Mouse (Mus musculus) kidney, embryonic 15.5 days (tissue): ENCODE data around the gene Gm17469. TPM values are rescaled to one million over a fixed set of nuclear protein-coding genes. Genes with fewer than 3 reads are reported as not detected.
"Not testable (repeated sequence)": the region's sequence is repeated elsewhere in the genome, so short reads cannot be mapped to it uniquely, and the experiment has no call there.

ENCODE experiments used
- ATAC-seq: fragments of 200-750 bp; cut with Nextera tagmentation; replicated peaks from 2 replicates; pipeline ENCODE4 v1.8.0; 2017; ENCODE audit warnings: moderate TSS enrichment; ENCODE audit not compliant: low FRiP score
- H3K27ac ChIP-seq: fragments of 300-500 bp; sonication (generic); 2 replicates; pipeline ENCODE4 v1.5.1; 2015; ENCODE audit warnings: mild to moderate bottlenecking, inconsistent platforms
- H3K27me3 ChIP-seq: fragments of 300-500 bp; sonication (generic); 2 replicates; pipeline ENCODE4 v1.6.1; 2015; ENCODE audit warnings: inconsistent platforms
- H3K36me3 ChIP-seq: fragments of 300-500 bp; sonication (generic); 2 replicates; pipeline ENCODE4 v1.6.1; 2015; ENCODE audit warnings: inconsistent platforms
- H3K4me1 ChIP-seq: fragments of 300-500 bp; sonication (generic); 2 replicates; pipeline ENCODE4 v1.6.1; 2015; ENCODE audit warnings: inconsistent platforms
- H3K4me2 ChIP-seq: fragments of 300-500 bp; sonication (generic); 2 replicates; pipeline ENCODE4 v1.6.1; 2015; ENCODE audit warnings: moderate library complexity, mild to moderate bottlenecking, inconsistent platforms
- H3K4me3 ChIP-seq: fragments of 300-500 bp; sonication (generic); replicated peaks from 2 replicates; pipeline ENCODE4 v1.5.1; 2015; ENCODE audit warnings: mild to moderate bottlenecking, inconsistent platforms
- H3K9ac ChIP-seq: fragments of 300-500 bp; sonication (generic); 2 replicates; pipeline ENCODE4 v1.6.1; 2015; ENCODE audit warnings: mild to moderate bottlenecking, inconsistent platforms
- H3K9me3 ChIP-seq: fragments of 300-500 bp; sonication (generic); replicated peaks from 2 replicates; pipeline ENCODE4 v1.6.1; 2016; ENCODE audit warnings: inconsistent platforms
- WGBS: fragments of 180-500 bp; shearing (Covaris S2); methylation state at CpG from one replicate; pipeline ENCODE4 v1.1.7; 2015; ENCODE audit warnings: mixed read lengths; 5-methylcytosine and 5-hydroxymethylcytosine counted together
- polyA plus RNA-seq: library from polyadenylated mRNA; unstranded; fragments of >200 nt; fragmentation: Nextera tagmentation; extraction: Ambion mirVana; gene quantifications from 2 replicates; pipeline ENCODE4 v1.2.1, GENCODE M21; 2015

The Gm17469 gene
- not detected in 2 replicates for polyA plus RNA-seq

DNA sequence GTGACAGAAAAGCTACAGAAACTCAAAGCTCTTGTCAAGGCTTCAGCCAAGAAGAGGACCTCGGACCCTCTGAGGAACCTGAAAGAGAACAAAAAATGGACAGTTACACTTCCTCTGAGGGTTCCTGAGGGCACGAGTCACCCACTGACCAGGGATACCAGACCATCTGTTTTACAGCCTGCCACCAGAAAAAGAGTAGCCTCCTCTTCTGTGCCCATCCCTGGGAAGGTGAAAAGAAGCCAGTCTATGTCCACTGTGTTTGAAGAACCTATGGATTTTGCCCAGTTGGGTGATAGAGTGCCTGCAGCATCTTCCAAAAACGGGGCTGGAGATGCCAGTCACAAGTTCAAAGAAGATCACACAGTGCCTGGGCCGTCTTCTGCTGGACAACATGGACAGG, at the start of gene Gm17469:
Gene Gm17469, plus strand, starts transcription at position 301 of the 400 bp plus-strand sequence.
- not testable (repeated sequence) for H3K4me2 ChIP-seq, H3K9me3 ChIP-seq, H3K36me3 ChIP-seq, ATAC-seq, H3K9ac ChIP-seq, H3K4me1 ChIP-seq, H3K27ac ChIP-seq, H3K4me3 ChIP-seq, H3K27me3 ChIP-seq
- no CpG with 5 or more reads among the region's 4 CpGs for WGBS

Other genes starting within 250 kb of the Gm17469 start
- gene Gm17584, start 129.3 kb upstream of the Gm17469 start, polyA plus RNA-seq, result not detected in 2 replicates